ENCODE assay signal across 17 mouse cellular contexts in the genomic region with DNA sequence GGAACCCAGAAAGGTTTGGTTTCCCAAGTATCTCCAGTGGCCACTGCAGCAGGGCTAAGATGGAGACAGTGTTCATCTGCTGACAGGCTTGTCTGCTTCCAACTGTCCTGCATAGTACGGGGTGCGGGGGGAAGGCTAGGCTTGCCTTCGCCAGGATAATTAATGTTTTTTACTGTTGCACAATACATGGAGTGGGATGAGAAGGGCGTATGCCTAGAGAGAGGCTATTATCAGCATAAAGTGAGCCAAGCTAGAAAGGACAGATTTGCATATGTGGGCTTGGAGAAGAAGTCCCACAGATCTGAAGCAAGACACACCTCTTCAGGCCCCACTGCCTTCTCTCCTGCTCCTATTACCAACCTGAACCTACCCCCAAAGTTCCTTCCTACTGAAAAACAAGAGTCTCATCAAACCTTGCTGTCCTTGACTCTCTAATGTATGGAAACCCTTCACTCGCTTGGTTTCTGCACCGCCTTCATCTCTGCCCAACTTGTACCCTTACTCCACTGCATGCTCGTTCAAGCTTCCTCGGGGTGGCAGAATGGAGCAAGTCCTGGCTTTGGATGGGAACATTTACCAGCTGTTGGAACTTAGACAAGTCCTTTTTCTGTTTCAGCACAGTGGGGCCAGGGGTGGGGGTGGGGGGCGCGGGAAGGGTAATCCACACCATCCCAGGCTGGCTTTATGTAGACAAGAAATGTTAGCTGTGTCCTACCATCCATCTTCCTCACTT. TPM values are rescaled to one million over a fixed set of nuclear protein-coding genes. Genes with fewer than 3 reads are reported as not detected.
DNase-seq lines count a peak whose midpoint lies in the region; ATAC-seq lines count a peak whose summit lies in the region.
"Had no signal": no experiment of that assay in that cellular context is flagged by ENCODE, and none has a peak within 500 bp of the region (broad histone marks: within the 10 kb centered on the region; RNA-seq: fewer than 3 reads in every experiment).

No protein-coding gene starts in this region.

- H3K36me3 ChIP-seq in lung, embryonic 16.5 days (ENCODE audit: control insufficient read depth, insufficient read depth, low read length) = no peaks in the 10 kb centered on the region; the same call in 1 of the 2 replicates
- H3K36me3 ChIP-seq: embryonic facial prominence, embryonic 12.5 days had no signal

- no peak overlapping the region for H3K4me2 ChIP-seq in lung, embryonic 16.5 days (ENCODE audit: low read depth, low read length)
- H3K4me2 ChIP-seq: embryonic facial prominence, embryonic 12.5 days; limb, embryonic 12.5 days had no signal

- no peaks in the 10 kb centered on the region for H3K27me3 ChIP-seq in lung, embryonic 16.5 days (ENCODE audit: control insufficient read depth, insufficient read depth, low read depth, low read length)
- H3K27me3 ChIP-seq: embryonic facial prominence, embryonic 12.5 days; limb, embryonic 12.5 days had no signal

- H3K4me3 ChIP-seq in lung, embryonic 16.5 days (ENCODE audit: low read length) = no peak overlapping the region
- H3K4me3 ChIP-seq: embryonic facial prominence, embryonic 12.5 days; limb, embryonic 12.5 days; megakaryocyte, embryonic 14.5 days had no signal

- no peaks in the 10 kb centered on the region; the same call in 1 of the 2 replicates for H3K4me1 ChIP-seq in lung, embryonic 16.5 days (replicated peaks; ENCODE audit: control insufficient read depth, insufficient read depth, low read length)
- H3K4me1 ChIP-seq: embryonic facial prominence, embryonic 12.5 days; limb, embryonic 12.5 days had no signal

- ATAC-seq in lung, embryonic 16.5 days (ENCODE audit: low read depth) = peak; percentile 85

- no peak overlapping the region for H3K9ac ChIP-seq in lung, embryonic 16.5 days (ENCODE audit: low read length)
- H3K9ac ChIP-seq: embryonic facial prominence, embryonic 12.5 days; limb, embryonic 12.5 days had no signal

- no peaks in the 10 kb centered on the region for H3K9me3 ChIP-seq in lung, embryonic 16.5 days (ENCODE audit: control insufficient read depth, low read length)
- H3K9me3 ChIP-seq: embryonic facial prominence, embryonic 12.5 days; limb, embryonic 12.5 days; megakaryocyte, embryonic 14.5 days had no signal

- intact Hi-C loops in heart, postnatal 10 days (cut with DNase I) = loop anchor here (1.0 kb wide), 1 partner anchor 24 kb away; no protein-coding TSS in a partner anchor
- intact Hi-C loops in left cerebral cortex, postnatal 36 days (cut with DNase I) = loop anchor here (2.0 kb wide), 1 partner anchor 25 kb away; no protein-coding TSS in a partner anchor

- peak; percentile 57 to 70 for DNase-seq in heart, adult 18-20 months
- DNase-seq in heart, postnatal 10 days = no peak
- peak; percentile 62 to 69 for DNase-seq in left cerebral cortex, adult 9 months (ENCODE audit: low spot score in 2 of 2)
- DNase-seq in left cerebral cortex, postnatal 36 days (ENCODE audit: low spot score in 2 of 2) = no peak
- DNase-seq in adrenal gland, postnatal 36 days = peak; percentile 58 to 65
- DNase-seq in ovary, adult 18-20 months (ENCODE audit: low spot score) = no peak
- DNase-seq in cerebellum, adult 9-11 months = no peak
- DNase-seq: cerebellum, adult 2 months; kidney, postnatal 14 days had no signal

- 59% methylated on average over 10 of the region's 10 CpGs for WGBS in lung, embryonic 16.5 days

- H3K27ac ChIP-seq in lung, embryonic 16.5 days (ENCODE audit: low read length) = no peak overlapping the region
- H3K27ac ChIP-seq: embryonic facial prominence, embryonic 12.5 days; limb, embryonic 12.5 days had no signal

RNA-seq across cellular contexts. Expression of a gene that starts 16.2 kb away (rescaled TPM):
- total RNA-seq in heart, adult 18-20 months (2021) = 100 to 1,000 TPM; 496 to 511 TPM
- total RNA-seq in heart, postnatal 10 days (2021) = 100 to 1,000 TPM; 228 to 235 TPM
- total RNA-seq in left cerebral cortex, postnatal 36 days (2021) = 100 to 1,000 TPM; 590 to 654 TPM
- total RNA-seq in adrenal gland, postnatal 36 days (2021) = 100 to 1,000 TPM; 134 to 155 TPM
- 6.2 and 6.7 TPM in 2 replicates for polyA plus RNA-seq in lung, embryonic 16.5 days (2015; fragmentation: Nextera tagmentation; extraction: Ambion mirVana)
- total RNA-seq: hematopoietic stem cell, adult 5-6 weeks had no signal

RNA-seq across cellular contexts. Expression of a gene that starts 20.2 kb away (rescaled TPM):
- total RNA-seq in heart, adult 18-20 months (2021) = 10 to 100 TPM in 1 of 2 experiments, 1 to 10 TPM in 1; 9.8 to 10.1 TPM
- 10 to 100 TPM; 13.6 to 17.1 TPM for total RNA-seq in heart, postnatal 10 days (2021)
- total RNA-seq in left cerebral cortex, postnatal 36 days (2021) = 100 to 1,000 TPM; 253 to 300 TPM
- 10 to 100 TPM; 24.9 to 39.2 TPM for total RNA-seq in adrenal gland, postnatal 36 days (2021)
- polyA plus RNA-seq in lung, embryonic 16.5 days (2015; fragmentation: Nextera tagmentation; extraction: Ambion mirVana) = 42.5 and 46.0 TPM in 2 replicates

RNA-seq across cellular contexts. Expression of a gene that starts 23.5 kb away (rescaled TPM):
- not detected for total RNA-seq in heart, adult 18-20 months (2021)
- total RNA-seq in heart, postnatal 10 days (2021) = not detected
- not detected for total RNA-seq in left cerebral cortex, postnatal 36 days (2021)
- 1 to 10 TPM in 1 of 2 experiments, under 1 TPM in 1; 0.53 to 1.4 TPM for total RNA-seq in adrenal gland, postnatal 36 days (2021)
- not detected in 2 replicates for polyA plus RNA-seq in lung, embryonic 16.5 days (2015; fragmentation: Nextera tagmentation; extraction: Ambion mirVana)
- total RNA-seq: hematopoietic stem cell, adult 5-6 weeks had no signal
- polyA plus RNA-seq: cerebellum, adult 2 months; embryonic facial prominence, embryonic 12.5 days; frontal cortex, adult 2 months; limb, embryonic 12.5 days; neural tube, embryonic 11.5 days; thymus, postnatal 0 days had no signal

RNA-seq across cellular contexts. Expression of a gene that starts 47.4 kb away (rescaled TPM):
- not detected for total RNA-seq in heart, adult 18-20 months (2021)
- total RNA-seq in heart, postnatal 10 days (2021) = not detected
- total RNA-seq in left cerebral cortex, postnatal 36 days (2021) = 100 to 1,000 TPM; 134 to 136 TPM
- under 1 TPM in 1 of 2 experiments, not detected in 1; 0.23 TPM for total RNA-seq in adrenal gland, postnatal 36 days (2021)
- polyA plus RNA-seq in lung, embryonic 16.5 days (2015; fragmentation: Nextera tagmentation; extraction: Ambion mirVana) = not detected in 2 replicates
- total RNA-seq: hematopoietic stem cell, adult 5-6 weeks had no signal
- polyA plus RNA-seq: limb, embryonic 12.5 days had no signal

RNA-seq across cellular contexts. Expression of a gene that starts 59.3 kb away (rescaled TPM):
- under 1 TPM; 0.17 to 0.18 TPM for total RNA-seq in heart, adult 18-20 months (2021)
- total RNA-seq in heart, postnatal 10 days (2021) = under 1 TPM; 0.05 to 0.19 TPM
- 10 to 100 TPM; 86.8 to 97.1 TPM for total RNA-seq in left cerebral cortex, postnatal 36 days (2021)
- under 1 TPM; 0.46 to 0.56 TPM for total RNA-seq in adrenal gland, postnatal 36 days (2021)
- polyA plus RNA-seq in lung, embryonic 16.5 days (2015; fragmentation: Nextera tagmentation; extraction: Ambion mirVana) = 0.15 and 0.20 TPM in 2 replicates
- total RNA-seq: hematopoietic stem cell, adult 5-6 weeks had no signal

Comparison
In these comparisons a context has a peak if more than half of its experiments do, and no peak if none do; other contexts are left out.
1. DNase-seq: peak in heart, adult 18-20 months (2 of 2), left cerebral cortex, adult 9 months (2 of 2) and adrenal gland, postnatal 36 days (2 of 2); none in heart, postnatal 10 days (0 of 2), left cerebral cortex, postnatal 36 days (0 of 2), ovary, adult 18-20 months (single experiment) and cerebellum, adult 9-11 months (single experiment).
2. RNA of a gene that starts 20.2 kb away (total RNA-seq): 253 to 300 TPM in left cerebral cortex, postnatal 36 days; 24.9 to 39.2 TPM in adrenal gland, postnatal 36 days, 13.6 to 17.1 TPM in heart, postnatal 10 days and 9.8 to 10.1 TPM in heart, adult 18-20 months; every median in the first group is over 4 times any median in the second.